Mouse (Mus musculus): ENCODE data around the gene Pcca.

The Pcca gene

DNA sequence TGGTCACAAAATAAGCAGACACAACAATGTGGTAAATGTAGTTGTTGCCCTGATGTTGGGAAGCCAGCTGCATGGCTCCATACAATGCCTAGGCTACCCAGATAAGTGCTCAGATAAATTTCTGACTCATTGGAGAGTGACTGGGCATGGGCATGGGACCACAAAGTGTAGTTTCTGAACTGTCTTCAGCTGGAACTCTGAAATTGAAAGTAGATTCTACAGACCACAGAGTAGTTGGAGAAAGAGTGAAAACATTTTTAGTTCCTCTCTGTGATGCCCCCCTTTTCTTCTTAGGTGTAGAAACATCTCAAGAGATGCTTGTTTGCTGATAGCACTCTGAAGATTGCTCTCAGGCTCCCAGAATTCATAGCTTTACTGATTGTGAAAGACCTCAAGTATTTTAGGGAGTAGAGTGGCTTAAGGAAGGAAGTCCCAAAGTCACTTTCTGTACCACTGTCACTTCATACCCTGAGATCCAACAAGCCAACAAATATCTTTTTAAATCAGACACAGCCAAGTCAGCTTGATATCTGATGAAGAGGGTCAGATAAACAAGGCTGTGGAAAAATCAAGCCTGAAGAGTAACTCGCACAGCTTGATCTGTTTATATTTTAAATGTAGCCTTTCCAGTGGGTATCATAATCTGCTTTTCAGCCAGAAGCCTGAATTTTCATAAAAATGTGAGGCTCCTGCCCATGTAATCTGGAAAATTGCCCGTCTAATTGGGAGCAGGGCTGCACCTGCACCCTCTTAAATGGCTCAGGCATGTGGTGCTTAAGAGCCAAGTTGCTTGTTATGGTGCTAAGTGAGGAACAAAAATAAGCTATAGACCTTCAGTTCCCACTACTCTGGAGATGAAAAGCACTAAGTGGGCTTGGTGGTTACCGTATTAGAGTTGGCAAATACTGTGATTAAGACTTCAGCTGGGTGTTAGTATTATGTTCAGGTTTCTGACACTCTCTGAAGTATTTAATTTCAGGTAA lies 214.0 kb downstream of the Pcca start:
- no peak for DNase-seq (ENCODE audit: low spot score)

DNA sequence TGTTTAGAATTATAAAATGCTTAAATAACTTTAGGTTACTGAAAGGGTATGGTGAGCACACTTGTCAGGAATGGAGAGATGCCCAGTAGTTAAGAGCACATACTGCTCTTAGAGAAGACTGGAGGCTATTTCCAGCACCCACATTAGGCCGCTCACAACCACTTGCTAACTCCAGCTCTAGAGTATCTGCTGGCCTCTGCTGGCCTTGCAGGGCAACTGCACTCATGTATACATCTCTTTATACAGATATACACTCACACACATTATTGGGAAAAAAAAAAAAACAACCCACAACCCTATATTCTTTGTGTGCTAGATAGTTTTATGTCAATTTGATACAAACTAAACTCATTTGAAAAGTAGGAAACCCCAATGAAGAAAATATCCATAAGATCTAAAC lies 217.4 kb downstream of the Pcca start:
- DNase-seq (ENCODE audit: low spot score), result no peak

DNA sequence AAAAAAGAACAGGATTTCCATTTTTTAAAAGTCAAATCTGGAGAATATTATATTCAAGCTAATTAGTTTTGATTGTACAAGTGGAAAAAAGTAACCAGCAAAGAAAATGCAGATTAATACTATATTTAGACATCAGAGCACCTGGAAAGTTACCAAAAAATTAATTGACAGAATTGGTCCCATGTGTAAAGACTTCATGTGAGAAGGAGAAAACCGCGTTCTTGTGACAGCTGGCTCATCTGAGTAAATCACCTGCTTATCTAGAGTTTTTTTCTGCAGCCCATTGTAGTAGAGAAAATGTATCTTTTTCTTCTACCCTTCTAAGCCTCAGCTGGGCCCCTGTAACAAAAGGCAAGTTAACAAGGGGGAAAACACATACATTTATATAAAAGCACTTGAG lies 219.2 kb downstream of the Pcca start:
- no peak for DNase-seq (ENCODE audit: low spot score)

DNA sequence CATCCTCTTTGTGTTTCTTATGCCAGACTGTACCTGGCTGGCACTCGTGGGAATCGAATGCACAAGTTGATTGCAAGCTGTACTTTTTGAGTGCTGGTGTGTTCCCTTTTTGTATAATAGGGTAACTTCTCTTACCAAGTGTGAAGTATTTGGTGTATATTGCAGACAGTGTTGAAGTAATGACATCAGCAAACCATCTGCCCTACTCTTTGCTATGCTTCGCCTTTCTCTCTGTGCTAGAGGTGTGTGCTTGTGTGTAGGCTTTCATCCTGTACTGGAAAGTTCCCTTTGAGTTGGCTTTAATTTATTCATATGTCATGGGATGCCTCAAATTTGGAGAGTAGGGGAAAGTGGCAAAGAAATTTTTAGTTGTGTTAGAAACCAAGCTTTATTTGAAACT lies 220.2 kb downstream of the Pcca start:
- no peak for DNase-seq (ENCODE audit: low spot score)

DNA sequence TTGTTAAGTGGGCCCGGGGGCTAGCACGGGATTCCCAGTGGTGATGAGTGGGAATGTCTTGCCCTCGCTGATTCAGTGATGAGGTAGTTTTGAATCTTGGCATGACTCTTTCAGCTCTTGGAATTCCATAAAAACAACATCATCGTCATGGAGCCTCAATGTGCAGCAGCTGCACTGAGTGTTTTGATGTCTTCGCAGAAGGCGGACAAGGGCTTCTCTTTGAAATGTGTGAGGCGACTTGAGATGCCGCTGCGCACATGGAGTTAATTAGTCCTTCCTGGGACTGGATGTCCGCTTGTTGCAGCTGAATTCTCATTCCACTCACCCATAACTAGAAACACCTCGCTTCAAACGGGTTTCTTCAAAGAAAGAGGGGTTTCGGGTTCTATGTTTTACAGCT lies 221.4 kb downstream of the Pcca start:
- DNase-seq (ENCODE audit: low spot score), result no peak

DNA sequence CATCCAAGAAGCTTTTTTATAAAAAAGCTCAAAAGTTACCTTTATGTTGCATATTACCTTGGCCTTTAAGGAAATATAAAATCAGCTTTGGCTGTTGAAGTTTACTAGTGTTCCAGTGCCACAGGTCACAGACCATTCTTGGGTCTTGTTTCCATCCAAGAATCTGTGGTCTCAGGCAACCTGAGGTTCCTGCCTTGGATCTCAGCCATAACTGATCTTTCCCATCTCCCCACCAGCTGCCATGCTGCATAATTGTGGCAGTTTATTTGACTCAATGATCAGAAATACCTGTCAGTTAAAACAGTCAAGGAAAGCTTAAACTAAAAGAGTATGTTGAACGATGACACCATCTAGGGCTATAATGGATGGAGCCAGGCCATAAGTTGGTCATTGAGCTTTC lies 222.5 kb downstream of the Pcca start:
- DNase-seq (ENCODE audit: low spot score), result no peak

DNA sequence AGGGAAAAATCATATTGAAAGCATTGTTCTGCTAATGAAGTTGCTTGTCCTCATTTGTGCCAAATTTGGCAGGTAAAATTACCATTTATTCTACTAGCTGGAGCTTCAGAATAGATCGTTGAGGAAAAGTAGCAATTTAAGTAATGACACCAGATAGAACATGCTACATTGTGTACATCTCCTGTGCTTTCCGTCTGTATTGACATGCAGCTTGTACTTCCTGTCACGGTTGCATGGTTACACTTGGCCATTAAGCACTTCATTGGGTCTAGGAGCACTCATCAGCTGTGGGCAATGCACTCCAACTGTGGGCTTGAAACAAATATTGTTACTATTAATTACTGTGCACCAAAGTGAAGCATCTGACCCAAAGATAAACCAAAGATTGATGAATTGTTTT lies 225.8 kb downstream of the Pcca start:
- no peak for DNase-seq (ENCODE audit: low spot score)

DNA sequence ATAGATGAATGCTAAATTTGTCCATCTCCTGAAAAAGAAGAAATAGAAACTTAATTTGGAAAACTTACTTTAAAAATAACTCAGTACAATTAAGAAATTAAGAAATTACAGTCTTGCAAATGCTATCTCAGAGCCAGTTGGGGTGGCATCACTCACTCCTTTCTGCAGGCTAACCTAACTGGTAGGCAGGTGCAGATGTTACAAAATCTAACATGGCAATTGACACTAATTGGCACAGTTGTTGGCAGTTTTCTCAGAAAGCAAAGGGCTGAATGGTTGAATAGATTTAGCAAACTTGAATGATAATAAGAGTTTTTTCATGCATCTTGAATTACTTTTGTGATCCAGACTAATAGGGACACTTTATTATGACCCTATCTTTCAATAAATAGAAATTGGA lies 226.7 kb downstream of the Pcca start:
- DNase-seq (ENCODE audit: low spot score), result no peak

DNA sequence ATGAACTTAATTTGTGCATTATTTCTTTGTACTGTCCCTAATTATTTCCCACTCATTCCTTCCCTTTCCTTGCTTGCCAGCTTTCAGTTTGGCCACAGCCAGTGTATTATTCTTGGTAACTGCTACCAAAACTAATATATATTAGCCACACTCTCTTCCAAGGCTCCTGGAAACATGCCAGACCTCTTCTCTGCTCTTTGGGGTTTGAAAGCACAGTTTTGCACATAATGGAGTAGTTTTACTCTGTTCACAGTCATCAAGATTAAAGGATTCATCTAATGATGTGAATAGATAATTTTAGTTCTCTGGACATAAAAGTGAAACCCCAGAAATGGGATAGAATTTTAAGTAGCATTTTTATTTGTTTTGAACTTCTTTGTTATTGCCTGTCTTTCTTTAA lies 228.5 kb downstream of the Pcca start:
- no peak for DNase-seq (ENCODE audit: low spot score)

DNA sequence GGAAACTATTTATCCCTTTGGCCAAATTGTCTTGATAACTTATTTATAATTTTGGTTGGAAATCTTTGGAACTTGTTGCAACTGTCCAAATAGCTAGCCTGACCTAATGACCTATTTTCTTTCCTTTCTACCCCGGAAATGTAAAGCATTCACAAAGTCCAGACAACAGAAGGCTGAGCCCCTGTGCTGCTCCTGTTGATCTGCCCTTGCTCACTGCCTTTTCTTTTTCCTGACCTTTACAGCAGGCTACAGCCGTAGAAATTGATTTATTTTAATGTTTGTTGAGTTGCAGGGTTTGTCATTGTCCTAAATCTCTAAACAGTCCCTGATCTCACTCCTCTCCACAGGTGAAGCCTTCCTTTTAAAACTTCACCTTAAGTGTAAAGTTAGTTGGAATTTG lies 231.8 kb downstream of the Pcca start:
- DNase-seq (ENCODE audit: low spot score), result no peak

DNA sequence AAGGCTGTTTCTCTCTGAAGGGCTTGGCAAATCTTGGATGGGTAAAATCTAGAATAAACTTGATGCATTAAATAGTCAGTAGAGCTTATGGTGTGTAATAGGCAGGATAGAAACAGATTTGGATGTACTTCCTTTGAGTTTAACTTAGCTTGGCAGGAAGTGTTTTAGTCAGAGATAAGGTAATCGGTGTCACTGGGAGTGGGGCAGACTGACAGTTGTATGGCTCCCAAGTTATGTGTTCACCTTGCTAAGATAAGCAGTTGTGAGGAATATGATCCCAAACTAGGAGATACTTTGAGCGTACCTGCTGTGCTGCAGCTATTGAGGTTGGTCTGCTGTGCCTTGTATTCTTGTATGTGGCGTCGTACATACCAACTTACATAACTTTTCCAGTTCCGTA lies 232.3 kb downstream of the Pcca start:
- no peak for DNase-seq (ENCODE audit: low spot score)

DNA sequence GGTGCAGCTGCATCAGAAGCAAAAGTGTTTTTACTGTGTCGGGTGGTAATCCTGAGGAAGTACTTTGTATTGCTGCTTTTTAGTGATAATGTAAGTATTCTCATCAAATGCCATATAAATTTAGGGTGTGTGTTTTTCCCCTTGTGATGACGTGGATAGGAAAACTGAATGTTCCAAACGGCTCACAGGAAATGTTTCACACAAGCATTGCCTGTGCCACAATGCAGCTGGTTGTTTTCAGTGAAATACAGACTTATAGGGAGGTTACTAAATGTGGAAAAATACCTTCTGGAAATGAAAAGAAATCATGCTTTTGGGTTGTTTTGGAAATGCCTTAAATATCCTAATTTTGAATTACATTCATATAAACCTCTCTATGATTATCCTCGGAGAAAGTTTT lies 250.6 kb downstream of the Pcca start:
- DNase-seq (ENCODE audit: low spot score), result no peak

DNA sequence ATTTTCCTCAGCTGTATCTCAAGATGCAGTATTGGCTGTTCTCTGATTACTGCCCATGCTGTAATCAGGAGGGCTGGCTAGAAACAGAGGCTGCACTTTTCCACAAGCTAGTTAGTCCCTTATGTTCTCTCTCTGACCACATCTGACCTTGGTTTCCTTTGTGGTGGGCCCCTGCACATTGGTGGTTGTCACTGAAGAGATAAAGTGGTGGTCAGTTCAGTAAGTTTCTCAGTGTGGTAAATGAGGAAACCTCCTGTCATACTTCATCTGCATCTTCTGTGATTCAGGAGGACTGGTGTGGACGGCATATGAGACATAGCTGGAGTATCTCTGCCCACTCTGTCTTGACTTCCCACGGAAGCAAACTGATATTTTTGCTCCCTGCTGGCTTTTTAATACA lies 254.1 kb downstream of the Pcca start:
- DNase-seq (ENCODE audit: low spot score), result no peak

DNA sequence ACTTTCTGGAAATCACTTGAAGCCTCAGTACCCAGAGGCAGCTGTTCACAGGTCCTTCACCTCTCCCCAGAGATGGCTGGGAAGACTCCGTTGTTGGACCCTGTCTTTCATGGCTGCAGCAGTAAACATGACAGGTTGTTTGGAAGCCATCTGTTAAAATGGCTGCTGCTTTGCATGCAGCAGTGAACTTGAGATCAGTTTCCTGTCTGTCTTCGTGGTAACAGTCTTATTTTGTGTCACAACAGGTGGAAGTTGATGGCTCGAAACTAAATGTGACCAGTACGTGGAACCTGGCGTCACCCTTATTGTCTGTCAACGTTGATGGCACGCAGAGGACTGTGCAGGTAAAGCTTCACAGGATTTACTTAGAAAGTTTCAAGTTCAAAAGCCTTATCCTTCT lies 256.0 kb downstream of the Pcca start:
- DNase-seq (ENCODE audit: low spot score), result no peak

DNA sequence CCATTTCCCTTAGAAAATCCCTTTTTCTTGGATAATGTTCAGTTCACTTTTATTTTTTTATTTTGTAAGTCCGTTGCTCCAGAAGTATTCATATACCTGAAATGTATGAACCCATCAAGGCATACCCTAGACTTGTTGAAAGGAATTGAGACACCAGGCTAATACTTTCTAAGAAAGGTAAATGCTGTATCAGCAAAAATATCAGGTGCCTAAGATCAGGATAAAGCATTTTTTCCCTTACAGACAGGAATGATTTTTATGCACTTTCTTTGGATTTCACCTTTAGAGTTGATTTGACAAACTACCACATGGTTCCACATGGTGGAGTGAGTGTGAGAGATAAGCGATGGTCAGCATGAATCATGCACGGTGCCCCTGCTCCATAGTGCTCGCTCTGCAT lies 259.2 kb downstream of the Pcca start:
- DNase-seq (ENCODE audit: low spot score), result no peak

DNA sequence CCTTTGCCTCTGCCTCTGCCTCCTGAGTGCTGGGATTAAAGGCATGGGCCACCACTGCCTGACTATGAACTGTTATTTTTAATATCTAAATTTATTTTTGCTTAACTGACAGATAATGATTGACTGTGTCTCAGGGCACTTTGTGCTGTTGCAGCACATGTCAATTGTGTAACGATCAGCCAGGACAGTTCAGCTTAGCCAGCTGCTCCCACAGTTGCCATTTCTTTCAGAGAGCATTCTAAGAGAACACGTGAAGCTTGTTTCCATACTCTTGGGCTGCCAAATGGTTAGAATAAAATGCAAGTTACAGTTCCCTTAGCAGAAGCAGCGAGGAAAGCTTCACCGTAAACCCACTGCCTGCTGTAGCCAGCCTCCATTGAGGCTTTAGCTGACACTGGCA lies 266.2 kb downstream of the Pcca start:
- no peak for DNase-seq (ENCODE audit: low spot score)

DNA sequence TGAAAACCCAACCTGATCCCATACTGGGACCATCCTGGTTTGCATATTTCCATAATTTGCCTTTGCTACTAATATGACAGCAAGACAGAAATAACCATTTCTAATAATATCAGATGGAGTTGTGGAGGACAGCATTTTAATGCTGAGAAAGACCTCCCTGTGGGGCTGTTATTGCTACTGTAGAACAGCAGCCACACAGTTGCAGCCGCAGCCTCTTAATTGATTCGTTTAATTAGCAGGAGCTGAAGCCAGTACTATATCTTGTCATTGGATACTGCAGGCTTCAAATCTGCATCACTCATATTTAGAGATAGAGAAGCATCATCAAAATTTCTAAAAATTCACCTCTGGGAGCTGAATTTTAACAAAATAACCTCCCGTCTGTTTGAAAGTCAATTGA lies 286.9 kb downstream of the Pcca start:
- no peak for DNase-seq (ENCODE audit: low spot score)

DNA sequence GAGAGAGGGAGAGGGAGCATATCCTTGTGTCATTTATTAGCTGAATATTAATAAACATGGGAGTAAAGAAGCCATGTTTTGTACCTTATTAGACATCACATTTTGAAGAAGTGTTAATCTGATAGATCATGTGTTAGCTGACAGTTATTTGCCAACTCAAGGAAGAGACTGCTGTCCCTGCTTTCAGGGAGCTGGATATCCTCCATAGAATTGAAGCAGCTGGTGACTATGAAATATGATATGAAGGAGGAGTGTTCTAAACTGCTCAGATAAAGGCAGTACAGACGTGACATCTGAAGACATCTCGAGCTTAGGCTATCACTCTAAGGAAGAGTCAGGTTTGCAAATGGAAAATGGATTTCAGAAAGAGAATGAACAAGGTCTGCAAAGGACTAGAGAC lies 289.7 kb downstream of the Pcca start:
- no peak for DNase-seq (ENCODE audit: low spot score)

DNA sequence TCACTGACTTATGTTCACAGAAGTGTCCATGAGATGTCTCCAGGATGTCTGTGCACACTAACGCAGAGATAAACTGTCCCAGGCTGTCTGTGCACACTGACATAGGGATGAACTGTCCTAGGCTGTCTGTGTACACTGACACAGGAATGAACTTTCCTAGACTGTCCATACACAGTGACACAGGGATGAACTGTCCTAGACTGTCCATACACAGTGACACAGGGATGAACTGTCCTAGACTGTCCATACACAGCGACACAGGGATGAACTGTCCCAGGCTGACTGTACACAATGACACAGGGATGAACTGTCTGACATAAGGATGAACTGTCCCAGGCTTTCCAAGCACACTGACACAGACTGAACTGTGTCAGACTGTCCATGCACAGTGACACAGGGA lies 291.3 kb downstream of the Pcca start:
- no peak for DNase-seq (ENCODE audit: low spot score)

DNA sequence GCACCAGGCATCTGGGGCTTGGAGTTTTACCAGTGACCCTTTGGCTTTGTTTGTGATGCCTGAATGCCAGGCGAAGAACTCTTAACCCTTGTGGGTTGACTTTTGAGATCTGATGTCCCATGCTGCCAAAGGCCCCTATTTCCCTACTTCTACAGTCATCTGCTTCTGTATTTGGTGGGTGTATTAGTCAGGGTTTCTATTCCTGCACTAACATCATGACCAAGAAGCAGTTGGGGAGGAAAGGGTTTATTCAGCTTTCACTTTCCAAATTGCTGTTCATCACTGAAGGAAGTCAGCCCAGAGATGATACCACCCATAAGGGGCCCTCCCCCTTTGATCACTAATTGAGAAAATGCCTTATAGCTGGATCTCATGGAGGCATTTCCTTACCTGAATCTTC lies 296.3 kb downstream of the Pcca start:
- no peak for DNase-seq (ENCODE audit: low spot score)

DNA sequence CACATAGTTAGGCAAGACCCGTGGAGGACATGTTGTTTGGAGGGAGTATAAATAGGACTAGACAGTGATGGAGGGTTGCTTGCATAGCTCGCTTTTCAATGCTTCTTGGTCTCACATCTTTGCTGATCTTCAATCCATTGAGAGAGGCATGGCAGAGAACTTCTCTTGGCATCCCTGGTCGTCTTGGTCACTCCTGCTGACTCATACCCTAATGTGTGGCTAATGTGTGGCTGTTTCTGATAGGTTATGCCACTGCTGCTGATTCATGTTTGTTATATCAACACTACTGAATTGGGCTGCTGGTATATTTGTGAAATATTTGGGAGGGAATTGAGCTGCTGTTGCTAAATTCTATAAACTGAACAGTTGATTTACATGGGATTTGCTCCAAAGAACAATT lies 299.5 kb downstream of the Pcca start:
- DNase-seq (ENCODE audit: low spot score), result no peak

DNA sequence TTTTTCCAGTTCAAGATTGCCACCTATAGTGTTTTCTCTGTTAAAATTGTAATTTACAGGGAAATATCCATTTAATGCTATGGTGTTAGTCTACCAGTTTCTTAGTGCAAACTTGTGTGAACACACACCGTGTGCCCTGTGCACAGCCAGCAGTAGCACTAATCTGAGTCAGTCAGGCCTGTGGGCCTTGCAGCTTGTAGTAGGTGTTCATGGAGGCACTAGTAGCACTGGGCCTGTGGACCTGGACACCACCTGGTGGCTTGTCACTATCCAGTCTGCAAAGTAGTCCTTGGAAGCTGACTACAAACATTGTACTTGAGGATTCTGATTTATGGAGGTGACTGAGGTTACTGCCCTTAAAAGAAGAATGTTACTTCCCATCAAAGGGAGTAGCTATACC lies 300.6 kb downstream of the Pcca start:
- no peak for DNase-seq (ENCODE audit: low spot score)

DNA sequence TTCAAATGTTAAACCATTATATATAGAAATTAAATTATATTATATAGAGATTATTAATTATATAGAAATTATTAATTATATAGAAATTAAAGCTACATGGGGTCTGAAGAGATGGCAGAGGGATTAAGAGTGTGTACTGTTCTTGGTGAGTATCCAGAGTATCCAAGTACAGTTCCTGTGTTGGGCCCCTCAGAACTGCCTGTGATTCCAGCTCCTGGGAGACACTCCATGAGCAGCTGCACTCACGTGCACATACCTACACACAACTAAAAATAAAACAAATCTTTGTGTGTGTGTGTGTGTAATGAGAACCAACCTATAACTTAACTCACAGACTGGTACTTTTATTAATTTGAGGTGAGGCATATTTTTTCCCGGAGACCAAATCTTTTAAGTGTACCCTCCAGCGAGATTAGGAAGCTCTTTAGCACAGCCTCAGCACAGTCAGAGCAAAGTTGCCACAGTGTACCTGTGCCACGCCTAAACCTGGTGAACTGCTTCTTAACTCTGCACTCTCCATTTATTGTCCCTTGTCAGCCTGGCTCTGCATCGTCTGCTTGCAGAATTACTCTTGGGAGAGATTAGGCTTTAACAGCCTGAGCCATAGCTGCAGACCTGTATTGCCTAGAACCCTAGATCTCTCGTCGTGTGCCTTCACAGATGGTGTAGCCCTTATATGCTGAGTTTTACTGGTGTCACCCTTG lies 301.5 kb downstream of the Pcca start:
- DNase-seq (ENCODE audit: low spot score), result no peak

DNA sequence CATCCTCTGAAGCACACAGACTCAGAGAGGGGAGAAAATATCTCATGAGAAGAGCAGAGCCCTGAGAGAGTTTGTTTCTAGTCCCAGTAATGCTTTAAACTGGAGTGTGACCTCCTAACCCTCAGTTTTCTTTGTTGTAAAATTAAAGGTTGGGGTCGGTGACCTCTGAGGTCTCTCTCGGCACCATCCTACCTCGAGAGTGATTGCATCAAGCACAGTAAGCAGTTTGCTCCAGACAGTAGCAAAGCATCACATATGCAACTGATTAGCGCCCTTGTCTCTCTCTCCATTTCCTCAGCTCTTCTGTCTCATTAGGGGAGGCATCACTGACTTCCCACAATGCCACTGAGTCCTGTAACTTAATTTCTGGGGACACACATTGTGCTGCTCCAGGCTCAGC lies 302.1 kb downstream of the Pcca start:
- DNase-seq (ENCODE audit: low spot score), result no peak
